Mouse (Mus musculus): ENCODE results near the gene Rnf187. TPM values are rescaled to one million over a fixed set of nuclear protein-coding genes. Genes with fewer than 3 reads are reported as not detected.
A peak's percentile ranks its signal among the peaks of the same experiment; 100 is the strongest.

Rnf187 gene
- polyA plus RNA-seq, 1 experiment, result 271 TPM

- Histone ChIP-seq H3K4me3 (replicated peaks) (no peak overlapping the region), H3K27me3 (replicated peaks) (peaks cover 11% of the 10 kb centered on the region), H3K9me3 (no peaks in the 10 kb centered on the region), H3K36me3 (replicated peaks; ENCODE audit: low read length) (peaks cover 59% of the 10 kb centered on the region), H3K4me1 (peaks cover 46% of the 10 kb centered on the region)
- TF ChIP-seq GATA1 (IDR thresholded peaks at IDR 0.05; ENCODE audit: borderline replicate concordance, low read length) (no peak), FLI1 (IDR thresholded peaks at IDR 0.05; ENCODE audit: low read length) (no peak)
Measured at GRCm38 (mm10) chr11:58968551-58968950, 29.8 kb upstream of the Rnf187 start.

- H3K36me3 ChIP-seq (replicated peaks; ENCODE audit: low read length), result peaks cover 55% of the 10 kb centered on the region
- H3K4me1 ChIP-seq, result peaks cover 49% of the 10 kb centered on the region
- TF ChIP-seq GATA1 (IDR thresholded peaks at IDR 0.05; ENCODE audit: borderline replicate concordance, low read length), result no peak
- no peak for TF ChIP-seq FLI1 (IDR thresholded peaks at IDR 0.05; ENCODE audit: low read length)
- H3K9me3 ChIP-seq, result peaks cover under 1% of the 10 kb centered on the region; the same call in 1 of the 2 replicates
- H3K4me3 ChIP-seq (replicated peaks), result no peak overlapping the region
- H3K27me3 ChIP-seq (replicated peaks), result peaks cover 21% of the 10 kb centered on the region
Measured at GRCm38 (mm10) chr11:58967346-58967745, 28.6 kb upstream of the Rnf187 start.

- H3K4me1 ChIP-seq, result peaks cover 36% of the 10 kb centered on the region
- peaks cover 32% of the 10 kb centered on the region for H3K27me3 ChIP-seq (replicated peaks)
- H3K36me3 ChIP-seq (replicated peaks; ENCODE audit: low read length), result peaks cover 42% of the 10 kb centered on the region
- no peak overlapping the region for H3K4me3 ChIP-seq (replicated peaks)
- H3K9me3 ChIP-seq, result peaks cover 13% of the 10 kb centered on the region
- TF ChIP-seq GATA1 (IDR thresholded peaks at IDR 0.05; ENCODE audit: borderline replicate concordance, low read length) (no peak), FLI1 (IDR thresholded peaks at IDR 0.05; ENCODE audit: low read length) (no peak)
Measured at GRCm38 (mm10) chr11:58965001-58965760, 26.5 kb upstream of the Rnf187 start.

GRCm38 (mm10) chr11:58964216-58964615 lies 25.5 kb upstream of the Rnf187 start:
- peaks cover 32% of the 10 kb centered on the region for H3K36me3 ChIP-seq (replicated peaks; ENCODE audit: low read length)
- TF ChIP-seq FLI1 (IDR thresholded peaks at IDR 0.05; ENCODE audit: low read length) (no peak), GATA1 (IDR thresholded peaks at IDR 0.05; ENCODE audit: borderline replicate concordance, low read length) (no peak)
- H3K27me3 ChIP-seq (replicated peaks), result peaks cover 32% of the 10 kb centered on the region

GRCm38 (mm10) chr11:58963543-58963942 lies 24.8 kb upstream of the Rnf187 start:
- no peak overlapping the region for H3K4me3 ChIP-seq (replicated peaks)
- peaks cover 29% of the 10 kb centered on the region for H3K36me3 ChIP-seq (replicated peaks; ENCODE audit: low read length)
- H3K9me3 ChIP-seq, result peaks cover 13% of the 10 kb centered on the region
- H3K4me1 ChIP-seq, result peaks cover 38% of the 10 kb centered on the region
- TF ChIP-seq FLI1 (IDR thresholded peaks at IDR 0.05; ENCODE audit: low read length) (no peak), GATA1 (IDR thresholded peaks at IDR 0.05; ENCODE audit: borderline replicate concordance, low read length) (no peak)
- peaks cover 32% of the 10 kb centered on the region for H3K27me3 ChIP-seq (replicated peaks)

More at GRCm38 (mm10) chr11:58964216-58964615, 25.5 kb upstream of the Rnf187 start:
- Histone ChIP-seq H3K4me1 (peaks cover 37% of the 10 kb centered on the region), H3K4me3 (replicated peaks) (no peak overlapping the region), H3K9me3 (peaks cover 13% of the 10 kb centered on the region)

GRCm38 (mm10) chr11:58961364-58962177 lies 22.9 kb upstream of the Rnf187 start:
- Histone ChIP-seq H3K36me3 (replicated peaks; ENCODE audit: low read length) (peaks cover 31% of the 10 kb centered on the region), H3K4me3 (replicated peaks) (peak overlapping the region; percentile 2), H3K9me3 (peaks cover 13% of the 10 kb centered on the region), H3K27me3 (replicated peaks) (peaks cover 32% of the 10 kb centered on the region), H3K4me1 (peaks cover 52% of the 10 kb centered on the region)
- TF ChIP-seq GATA1 (IDR thresholded peaks at IDR 0.05; ENCODE audit: borderline replicate concordance, low read length) (no peak), FLI1 (IDR thresholded peaks at IDR 0.05; ENCODE audit: low read length) (no peak)

GRCm38 (mm10) chr11:58959921-58960465 lies 21.3 kb upstream of the Rnf187 start:
- H3K9me3 ChIP-seq, result peaks cover 13% of the 10 kb centered on the region
- peaks cover 28% of the 10 kb centered on the region for H3K27me3 ChIP-seq (replicated peaks)
- H3K4me3 ChIP-seq (replicated peaks), result peak overlapping the region; percentile 92
- peaks cover 32% of the 10 kb centered on the region for H3K36me3 ChIP-seq (replicated peaks; ENCODE audit: low read length)
- peaks cover 58% of the 10 kb centered on the region for H3K4me1 ChIP-seq
- TF ChIP-seq GATA1 (IDR thresholded peaks at IDR 0.05; ENCODE audit: borderline replicate concordance, low read length) (no peak), FLI1 (IDR thresholded peaks at IDR 0.05; ENCODE audit: low read length) (no peak)

- Histone ChIP-seq H3K4me3 (replicated peaks) (peak overlapping the region; percentile 92), H3K4me1 (peaks cover 56% of the 10 kb centered on the region), H3K27me3 (replicated peaks) (peaks cover 27% of the 10 kb centered on the region), H3K36me3 (replicated peaks; ENCODE audit: low read length) (peaks cover 30% of the 10 kb centered on the region), H3K9me3 (peaks cover 13% of the 10 kb centered on the region)
- TF ChIP-seq GATA1 (IDR thresholded peaks at IDR 0.05; ENCODE audit: borderline replicate concordance, low read length), result no peak
- TF ChIP-seq FLI1 (IDR thresholded peaks at IDR 0.05; ENCODE audit: low read length), result no peak
Measured at GRCm38 (mm10) chr11:58959186-58959825, 20.6 kb upstream of the Rnf187 start.

GRCm38 (mm10) chr11:58958536-58958935 lies 19.8 kb upstream of the Rnf187 start:
- Histone ChIP-seq H3K36me3 (replicated peaks; ENCODE audit: low read length) (peaks cover 30% of the 10 kb centered on the region), H3K4me1 (peaks cover 57% of the 10 kb centered on the region), H3K9me3 (peaks cover 13% of the 10 kb centered on the region), H3K27me3 (replicated peaks) (peaks cover 23% of the 10 kb centered on the region), H3K4me3 (replicated peaks) (peak overlapping the region; percentile 20)
- TF ChIP-seq GATA1 (IDR thresholded peaks at IDR 0.05; ENCODE audit: borderline replicate concordance, low read length) (no peak), FLI1 (IDR thresholded peaks at IDR 0.05; ENCODE audit: low read length) (no peak)

Measured in megakaryocyte, embryonic 14.5 days (primary cell).